Mouse (Mus musculus): ENCODE results near the gene Zfp286. TPM values are rescaled to one million over a fixed set of nuclear protein-coding genes. Genes with fewer than 3 reads are reported as not detected.
A peak's percentile ranks its signal among the peaks of the same experiment; 100 is the strongest.
"Not testable (repeated sequence)": the region's sequence is repeated elsewhere in the genome, so short reads cannot be mapped to it uniquely, and the experiment has no call there.

The Zfp286 gene
- polyA plus RNA-seq, 1 experiment from 2014 or later: 38.8 TPM

DNA sequence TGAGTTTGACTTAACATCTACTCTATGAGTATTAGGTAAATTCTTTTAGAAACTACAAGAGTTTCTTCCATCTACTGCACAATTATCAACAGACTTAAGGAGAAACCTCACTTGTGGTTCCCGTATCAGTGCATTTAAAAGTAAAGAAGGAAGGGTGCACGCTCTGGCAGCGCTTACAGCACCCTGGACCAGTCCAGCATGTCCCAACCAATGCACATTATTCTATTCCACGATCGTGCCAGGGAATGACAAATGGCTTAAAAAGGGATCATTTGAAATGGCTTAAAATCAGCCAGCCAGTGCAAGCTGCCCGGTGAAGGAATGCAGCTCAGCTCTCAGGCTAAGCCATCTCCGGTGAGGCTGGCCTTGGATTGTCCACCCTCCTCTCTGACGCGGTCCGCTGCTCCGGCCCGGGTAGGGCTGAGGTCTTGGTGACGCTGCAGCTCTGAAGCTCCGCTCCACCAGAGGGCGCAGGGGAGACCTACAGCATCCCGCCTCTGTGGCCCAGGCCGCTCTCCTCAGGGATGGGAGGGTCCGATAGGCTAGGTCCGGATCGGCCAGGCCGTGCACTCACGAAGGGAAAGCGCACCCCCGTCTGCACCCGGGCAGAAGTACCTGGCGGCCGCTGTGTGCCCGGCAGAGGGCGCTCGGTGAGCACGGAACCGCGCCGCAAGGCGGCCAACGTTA lies 32.7 kb downstream of the Zfp286 start:
- Histone ChIP-seq H3K4me3 (replicated peaks; ENCODE audit: low read length) (peak overlapping the region; percentile 49), H3K36me3 (ENCODE audit: control insufficient read depth, insufficient read depth) (no peaks in the 10 kb centered on the region), H3K27ac (ENCODE audit: low read length) (no peak overlapping the region), H3K9ac (replicated peaks; ENCODE audit: low read depth, low read length) (peak overlapping the region; percentile 65), H3K27me3 (replicated peaks; ENCODE audit: control insufficient read depth, insufficient read depth, low read length) (no peaks in the 10 kb centered on the region), H3K4me1 (replicated peaks; ENCODE audit: control insufficient read depth, insufficient read depth, low read length) (peaks cover 5% of the 10 kb centered on the region), H3K9me3 (ENCODE audit: control insufficient read depth, low read length) (no peaks in the 10 kb centered on the region), H3K4me2 (ENCODE audit: low read length) (peak overlapping the region; percentile 69)
- ATAC-seq: peak; percentile 99
- 6% methylated on average over 36 of the region's 36 CpGs for WGBS

DNA sequence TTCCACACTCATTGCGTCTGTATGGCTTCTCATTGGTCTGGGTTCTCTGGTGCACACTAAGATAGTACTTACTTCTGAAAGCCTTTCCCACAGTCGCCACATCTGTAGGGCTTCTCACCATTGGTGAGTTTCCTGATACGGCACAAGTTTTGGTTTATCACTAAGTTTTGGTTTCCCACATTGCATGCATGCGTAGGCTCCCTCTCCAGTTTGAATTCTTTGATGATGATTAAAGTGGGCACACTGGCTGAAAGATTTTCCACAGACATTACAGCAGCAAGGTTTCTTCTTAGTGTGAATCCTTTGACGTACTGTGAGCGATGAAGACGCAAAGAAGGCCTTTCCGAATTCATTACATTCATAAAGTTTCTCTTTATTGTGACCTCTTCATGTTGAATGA lies 36.5 kb downstream of the Zfp286 start, which contains the start of gene Gm10428:
Gm10428 (plus strand) TSS at position 321 of the 400 bp plus-strand sequence.
- H3K9me3 ChIP-seq (ENCODE audit: control insufficient read depth, low read length): no peaks in the 10 kb centered on the region
- no peak within 1 kb of the TSS for H3K4me3 ChIP-seq (replicated peaks; ENCODE audit: low read length)
- no peaks in the 10 kb centered on the region for H3K36me3 ChIP-seq (ENCODE audit: control insufficient read depth, insufficient read depth)
- peaks cover 5% of the 10 kb centered on the region for H3K4me1 ChIP-seq (replicated peaks; ENCODE audit: control insufficient read depth, insufficient read depth, low read length)
- WGBS: 89% methylated on average over 8 of the region's 8 CpGs
- ATAC-seq: no peak
- H3K27ac ChIP-seq (ENCODE audit: low read length): no peak within 1 kb of the TSS
- no peak within 1 kb of the TSS for H3K9ac ChIP-seq (replicated peaks; ENCODE audit: low read depth, low read length)
- H3K4me2 ChIP-seq (ENCODE audit: low read length): no peak within 1 kb of the TSS
- 0 out of 2 replicates have a peak, but pooled peaks cover 2% of the 10 kb centered on the region for H3K27me3 ChIP-seq (replicated peaks; ENCODE audit: control insufficient read depth, insufficient read depth, low read length)

DNA sequence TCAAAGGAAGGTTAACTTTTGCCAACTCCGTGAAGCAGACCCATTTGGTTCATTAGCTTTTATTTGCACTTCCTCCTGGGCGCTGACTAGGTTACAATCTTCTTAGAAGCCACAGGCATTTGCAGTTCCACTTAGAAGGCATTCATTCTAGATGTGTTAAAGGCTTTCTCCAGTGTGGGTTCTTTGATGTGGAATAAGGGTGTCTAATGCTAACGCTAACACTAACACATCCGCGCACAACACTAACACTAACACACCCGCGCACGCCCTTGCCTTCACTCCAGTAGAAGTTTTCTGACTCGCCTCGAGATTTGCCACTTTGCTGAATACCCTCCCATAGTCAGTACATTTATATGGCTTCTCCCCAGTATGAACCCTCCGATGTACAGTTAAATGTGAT lies 37.1 kb downstream of the Zfp286 start:
- no peak overlapping the region for H3K4me2 ChIP-seq (ENCODE audit: low read length)
- 56% methylated on average over 11 of the region's 11 CpGs for WGBS
- no peak for ATAC-seq

DNA sequence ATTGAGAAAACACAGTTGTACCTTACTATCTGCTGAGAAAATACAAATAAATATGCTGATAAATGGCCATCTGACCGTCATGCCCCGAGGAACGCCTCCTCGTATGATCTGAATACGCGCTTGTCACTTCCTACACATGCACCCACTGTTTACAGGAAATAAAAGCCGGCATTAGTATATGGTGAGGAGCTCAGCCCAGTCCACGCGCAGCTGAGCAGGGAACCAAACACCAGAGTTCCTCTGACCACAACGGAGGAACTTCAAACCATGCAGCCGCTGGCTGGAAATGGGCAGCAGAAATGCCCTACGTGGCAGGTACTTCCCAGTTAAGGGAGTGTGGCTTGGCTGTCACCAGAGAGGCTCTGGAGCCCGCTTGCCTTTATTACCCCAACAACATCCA lies 39.8 kb downstream of the Zfp286 start:
- not testable (repeated sequence) for H3K4me1 ChIP-seq (replicated peaks; ENCODE audit: control insufficient read depth, insufficient read depth, low read length); H3K4me2 ChIP-seq (ENCODE audit: low read length); H3K9me3 ChIP-seq (ENCODE audit: control insufficient read depth, low read length); H3K27me3 ChIP-seq (replicated peaks; ENCODE audit: control insufficient read depth, insufficient read depth, low read length); H3K9ac ChIP-seq (replicated peaks; ENCODE audit: low read depth, low read length); H3K4me3 ChIP-seq (replicated peaks; ENCODE audit: low read length); H3K27ac ChIP-seq (ENCODE audit: low read length); H3K36me3 ChIP-seq (ENCODE audit: control insufficient read depth, insufficient read depth); ATAC-seq
- WGBS: 91% methylated on average over 13 of the region's 13 CpGs

More for the DNA sequence above, 37.1 kb downstream of the Zfp286 start:
- Histone ChIP-seq H3K4me3 (replicated peaks; ENCODE audit: low read length) (no peak overlapping the region), H3K4me1 (replicated peaks; ENCODE audit: control insufficient read depth, insufficient read depth, low read length) (peaks cover 3% of the 10 kb centered on the region), H3K36me3 (ENCODE audit: control insufficient read depth, insufficient read depth) (no peaks in the 10 kb centered on the region), H3K27ac (ENCODE audit: low read length) (no peak overlapping the region), H3K27me3 (replicated peaks; ENCODE audit: control insufficient read depth, insufficient read depth, low read length) (0 out of 2 replicates have a peak, but pooled peaks cover 2% of the 10 kb centered on the region), H3K9ac (replicated peaks; ENCODE audit: low read depth, low read length) (no peak overlapping the region), H3K9me3 (ENCODE audit: control insufficient read depth, low read length) (no peaks in the 10 kb centered on the region)

DNA sequence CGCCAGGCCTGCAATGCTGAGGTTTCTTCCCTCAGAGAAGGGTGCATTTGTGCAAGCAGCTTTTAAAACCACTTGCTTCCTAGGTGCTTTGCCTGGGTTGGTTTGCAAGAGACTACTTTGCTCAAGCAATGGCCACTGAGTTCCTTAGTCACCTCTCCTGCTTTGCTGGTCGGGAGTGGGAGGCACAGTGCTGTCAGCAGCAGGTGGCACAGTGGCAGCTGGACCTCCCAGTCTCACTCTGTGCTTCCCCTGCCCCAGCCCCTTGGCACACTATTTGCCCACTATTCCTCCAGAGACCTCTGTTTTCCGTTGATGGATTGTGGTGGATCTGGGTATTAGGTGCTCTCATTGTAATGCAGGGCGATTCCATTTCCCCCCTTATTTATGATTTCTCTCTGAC lies 41.2 kb downstream of the Zfp286 start:
- Histone ChIP-seq H3K4me2 (ENCODE audit: low read length) (no peak overlapping the region), H3K9ac (replicated peaks; ENCODE audit: low read depth, low read length) (no peak overlapping the region), H3K27me3 (replicated peaks; ENCODE audit: control insufficient read depth, insufficient read depth, low read length) (0 out of 2 replicates have a peak, but pooled peaks cover 2% of the 10 kb centered on the region), H3K27ac (ENCODE audit: low read length) (no peak overlapping the region), H3K4me1 (replicated peaks; ENCODE audit: control insufficient read depth, insufficient read depth, low read length) (0 out of 2 replicates have a peak, but pooled peaks cover 3% of the 10 kb centered on the region), H3K9me3 (ENCODE audit: control insufficient read depth, low read length) (no peaks in the 10 kb centered on the region), H3K36me3 (ENCODE audit: control insufficient read depth, insufficient read depth) (no peaks in the 10 kb centered on the region), H3K4me3 (replicated peaks; ENCODE audit: low read length) (no peak overlapping the region)
- WGBS: 79% methylated on average over 4 of the region's 4 CpGs
- no peak for ATAC-seq

DNA sequence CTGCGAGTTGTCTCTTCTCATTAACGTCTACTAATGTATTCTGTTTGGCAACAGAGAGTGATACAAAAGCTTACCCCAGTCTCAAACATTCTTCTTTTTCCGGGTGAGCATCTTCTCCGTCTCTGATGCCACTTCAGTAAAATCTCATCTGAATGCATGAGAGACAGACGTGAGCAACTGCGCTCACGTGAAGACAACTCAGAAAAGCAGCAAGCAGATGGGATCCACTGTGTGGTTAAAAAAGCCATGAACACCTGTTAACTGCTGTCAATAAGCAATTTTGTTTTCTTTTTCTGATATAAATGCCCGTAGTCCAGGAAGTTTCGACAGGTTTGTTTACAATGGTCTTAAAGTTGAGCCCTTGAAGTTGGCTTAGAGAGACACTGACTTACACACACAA lies 42.0 kb downstream of the Zfp286 start:
- Histone ChIP-seq H3K27me3 (replicated peaks; ENCODE audit: control insufficient read depth, insufficient read depth, low read length) (0 out of 2 replicates have a peak, but pooled peaks cover 2% of the 10 kb centered on the region), H3K4me3 (replicated peaks; ENCODE audit: low read length) (no peak overlapping the region), H3K9ac (replicated peaks; ENCODE audit: low read depth, low read length) (no peak overlapping the region), H3K4me1 (replicated peaks; ENCODE audit: control insufficient read depth, insufficient read depth, low read length) (0 out of 2 replicates have a peak, but pooled peaks cover 3% of the 10 kb centered on the region), H3K36me3 (ENCODE audit: control insufficient read depth, insufficient read depth) (no peaks in the 10 kb centered on the region), H3K9me3 (ENCODE audit: control insufficient read depth, low read length) (no peaks in the 10 kb centered on the region), H3K27ac (ENCODE audit: low read length) (no peak overlapping the region), H3K4me2 (ENCODE audit: low read length) (no peak overlapping the region)
- no peak for ATAC-seq
- WGBS: 72% methylated on average over 9 of the region's 9 CpGs

DNA sequence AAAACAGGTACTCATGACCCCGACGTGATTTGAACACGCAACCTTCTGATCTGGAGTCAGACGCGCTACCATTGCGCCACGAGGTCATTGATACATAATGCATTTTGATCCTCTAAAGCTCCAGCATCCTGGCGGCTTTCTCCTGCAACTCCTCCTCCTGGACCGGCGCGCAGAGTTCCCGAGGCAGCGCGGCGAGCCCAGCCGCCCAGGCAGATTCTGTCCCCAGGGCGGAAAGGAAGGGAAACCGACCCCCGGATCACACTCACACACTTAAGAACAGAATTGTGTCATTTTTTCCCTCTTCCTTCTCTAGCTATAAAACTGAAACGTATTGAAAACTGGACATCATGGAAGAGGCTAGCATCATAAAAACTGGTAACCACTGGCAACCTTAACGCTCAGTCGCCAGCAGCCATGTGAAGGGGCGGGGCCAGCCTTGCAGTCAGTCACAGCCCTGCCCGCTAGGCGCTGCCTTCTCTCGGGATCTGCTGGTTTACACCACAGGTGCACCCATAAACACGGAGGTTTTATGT lies 43.2 kb downstream of the Zfp286 start:
- Histone ChIP-seq H3K4me1 (replicated peaks; ENCODE audit: control insufficient read depth, insufficient read depth, low read length) (0 out of 2 replicates have a peak, but pooled peaks cover 3% of the 10 kb centered on the region), H3K4me2 (ENCODE audit: low read length) (peak overlapping the region; percentile 53), H3K27ac (ENCODE audit: low read length) (no peak overlapping the region), H3K36me3 (ENCODE audit: control insufficient read depth, insufficient read depth) (no peaks in the 10 kb centered on the region), H3K4me3 (replicated peaks; ENCODE audit: low read length) (peak overlapping the region; percentile 38), H3K27me3 (replicated peaks; ENCODE audit: control insufficient read depth, insufficient read depth, low read length) (0 out of 2 replicates have a peak, but pooled peaks cover 2% of the 10 kb centered on the region), H3K9ac (replicated peaks; ENCODE audit: low read depth, low read length) (peak overlapping the region; percentile 39), H3K9me3 (ENCODE audit: control insufficient read depth, low read length) (no peaks in the 10 kb centered on the region)
- ATAC-seq: peak; percentile 87
- 2% methylated on average over 27 of the region's 27 CpGs for WGBS

DNA sequence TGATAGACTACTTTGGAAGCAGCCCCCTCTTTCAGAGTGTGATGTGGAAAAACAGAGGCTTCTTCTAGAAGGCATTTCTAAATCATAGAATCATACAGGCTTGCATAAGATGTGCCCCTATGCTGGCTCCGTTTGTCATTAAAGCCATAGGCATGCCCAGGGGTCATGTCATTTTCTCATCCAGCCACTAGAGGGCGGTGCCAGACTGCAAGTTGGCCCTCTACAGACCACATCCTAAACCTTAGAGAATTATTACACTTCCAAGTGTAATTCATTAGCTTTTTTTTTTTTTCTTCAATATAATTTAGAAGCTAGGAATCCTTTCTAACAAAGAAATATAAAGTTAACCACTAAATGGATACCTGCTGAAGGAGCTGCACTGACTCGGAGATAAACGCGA lies 45.2 kb downstream of the Zfp286 start:
- H3K4me1 ChIP-seq (replicated peaks; ENCODE audit: control insufficient read depth, insufficient read depth, low read length): 0 out of 2 replicates have a peak, but pooled peaks cover 3% of the 10 kb centered on the region
- H3K9ac ChIP-seq (replicated peaks; ENCODE audit: low read depth, low read length): no peak overlapping the region
- no peaks in the 10 kb centered on the region for H3K9me3 ChIP-seq (ENCODE audit: control insufficient read depth, low read length)
- H3K4me3 ChIP-seq (replicated peaks; ENCODE audit: low read length): no peak overlapping the region
- no peaks in the 10 kb centered on the region for H3K36me3 ChIP-seq (ENCODE audit: control insufficient read depth, insufficient read depth)
- peak; percentile 72 for ATAC-seq
- H3K27ac ChIP-seq (ENCODE audit: low read length): no peak overlapping the region
- H3K4me2 ChIP-seq (ENCODE audit: low read length): no peak overlapping the region
- 0 out of 2 replicates have a peak, but pooled peaks cover 2% of the 10 kb centered on the region for H3K27me3 ChIP-seq (replicated peaks; ENCODE audit: control insufficient read depth, insufficient read depth, low read length)
- WGBS: 52% methylated on average over 5 of the region's 5 CpGs

DNA sequence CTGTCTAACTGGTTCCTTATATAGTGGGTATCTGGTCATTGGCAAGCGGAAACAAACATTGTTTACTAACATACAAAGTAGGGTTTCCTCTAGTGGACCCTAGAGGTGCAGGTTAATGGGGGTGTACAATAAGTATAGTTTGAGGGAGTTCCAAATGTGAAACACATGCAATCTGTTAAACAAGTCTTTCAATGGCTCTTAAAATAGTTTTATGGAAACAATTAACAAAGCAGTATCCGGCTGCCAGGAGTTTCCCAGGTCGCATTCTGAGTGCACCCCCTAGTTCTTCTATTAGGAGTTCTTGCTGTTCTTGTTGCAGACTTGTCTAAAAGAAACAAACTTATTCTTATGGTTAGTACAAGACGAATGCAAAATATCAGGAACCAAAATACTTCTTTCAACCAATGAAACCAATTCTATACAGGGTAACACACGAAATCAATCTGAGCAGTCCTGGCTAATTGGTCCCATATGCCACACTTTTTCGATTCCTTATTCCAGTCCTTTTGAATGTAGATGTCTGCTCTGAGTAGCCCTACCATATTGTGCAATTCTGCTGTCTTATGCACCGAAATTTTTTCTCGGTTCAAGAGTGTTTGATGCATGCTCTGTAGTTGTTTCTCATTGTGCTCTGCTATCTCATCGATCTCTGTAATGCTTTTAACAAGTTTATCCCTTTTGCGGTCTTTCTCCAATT lies 46.9 kb downstream of the Zfp286 start:
- Histone ChIP-seq H3K4me2 (ENCODE audit: low read length) (no peak overlapping the region), H3K36me3 (ENCODE audit: control insufficient read depth, insufficient read depth) (no peaks in the 10 kb centered on the region), H3K9ac (replicated peaks; ENCODE audit: low read depth, low read length) (no peak overlapping the region), H3K9me3 (ENCODE audit: control insufficient read depth, low read length) (no peaks in the 10 kb centered on the region), H3K27ac (ENCODE audit: low read length) (no peak overlapping the region), H3K27me3 (replicated peaks; ENCODE audit: control insufficient read depth, insufficient read depth, low read length) (no peaks in the 10 kb centered on the region), H3K4me1 (replicated peaks; ENCODE audit: control insufficient read depth, insufficient read depth, low read length) (0 out of 2 replicates have a peak, but pooled peaks cover 3% of the 10 kb centered on the region), H3K4me3 (replicated peaks; ENCODE audit: low read length) (no peak overlapping the region)
- ATAC-seq: no peak
- WGBS: 81% methylated on average over 10 of the region's 10 CpGs

Data from forebrain, embryonic 16.5 days (tissue).